Mouse (Mus musculus): Measurements from ENCODE around the gene Notch1. TPM values are rescaled to one million over a fixed set of nuclear protein-coding genes. Genes with fewer than 3 reads are reported as not detected.

The Notch1 gene
- total RNA-seq, 2 experiments from 2014 or later: 6.1 to 10.0 TPM

GRCm38 (mm10) chr2:26500599-26501370, 15.7 kb downstream of the Notch1 start:
- DNase-seq (ENCODE audit: low spot score): no peak

GRCm38 (mm10) chr2:26500027-26500598, 16.4 kb downstream of the Notch1 start:
- DNase-seq (ENCODE audit: low spot score): no peak

DNA sequence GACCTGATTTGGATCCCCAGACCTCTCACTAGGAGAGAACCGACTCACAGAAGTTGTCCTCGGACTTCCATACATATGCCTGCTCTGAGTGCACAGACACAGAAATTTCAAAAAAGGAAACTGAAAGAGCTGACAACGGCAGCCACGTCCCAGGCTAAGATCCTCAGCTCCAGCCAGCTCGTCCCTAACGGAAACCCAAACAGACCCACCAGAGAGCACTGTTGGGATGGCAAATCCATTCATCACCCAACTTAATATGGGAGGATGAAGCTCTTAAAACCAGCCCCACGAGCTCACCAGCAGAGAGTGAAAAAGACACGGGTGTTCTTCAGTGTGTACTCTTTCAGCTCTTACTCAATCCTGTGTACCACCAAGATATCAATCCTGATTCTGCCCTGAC, 17.8 kb downstream of the Notch1 start:
- DNase-seq (ENCODE audit: low spot score): no peak

DNA sequence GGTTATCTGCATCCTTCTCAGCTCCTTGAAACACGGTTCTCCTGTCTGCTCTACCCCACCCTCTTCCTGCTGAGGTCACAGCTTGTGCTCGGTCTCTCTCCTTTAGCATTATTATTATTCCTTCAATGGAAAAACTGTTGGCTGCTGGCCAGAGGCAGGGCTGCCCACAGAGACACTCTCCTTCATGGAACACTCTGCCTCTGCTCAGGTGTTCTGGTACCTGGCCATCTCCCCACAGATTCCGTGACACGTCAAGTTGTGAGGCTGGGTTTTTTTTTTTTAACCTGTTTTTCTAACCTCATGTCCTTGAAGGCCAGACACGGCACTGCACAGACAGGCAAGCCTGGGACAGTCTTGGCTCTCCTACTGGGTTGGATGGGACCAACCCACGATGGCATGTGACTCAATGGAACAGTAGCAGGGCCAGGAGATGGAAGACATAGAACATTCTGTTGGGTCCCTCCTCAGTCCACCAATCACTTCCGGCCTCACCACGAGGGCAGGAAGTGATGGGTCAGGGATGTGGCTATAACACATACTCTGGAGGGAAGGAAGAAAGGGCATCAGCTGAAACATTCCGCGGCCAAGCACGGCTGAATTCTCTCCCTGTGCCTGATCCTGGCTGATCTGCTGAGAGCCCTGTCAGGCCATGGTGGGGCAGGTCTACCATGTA, 18.5 kb downstream of the Notch1 start:
- DNase-seq (ENCODE audit: low spot score): no peak

GRCm38 (mm10) chr2:26496451-26496850, 20.0 kb downstream of the Notch1 start:
- DNase-seq (ENCODE audit: low spot score): no peak

- no peak for DNase-seq (ENCODE audit: low spot score)
Measured at GRCm38 (mm10) chr2:26495701-26496100, 20.8 kb downstream of the Notch1 start.

DNA sequence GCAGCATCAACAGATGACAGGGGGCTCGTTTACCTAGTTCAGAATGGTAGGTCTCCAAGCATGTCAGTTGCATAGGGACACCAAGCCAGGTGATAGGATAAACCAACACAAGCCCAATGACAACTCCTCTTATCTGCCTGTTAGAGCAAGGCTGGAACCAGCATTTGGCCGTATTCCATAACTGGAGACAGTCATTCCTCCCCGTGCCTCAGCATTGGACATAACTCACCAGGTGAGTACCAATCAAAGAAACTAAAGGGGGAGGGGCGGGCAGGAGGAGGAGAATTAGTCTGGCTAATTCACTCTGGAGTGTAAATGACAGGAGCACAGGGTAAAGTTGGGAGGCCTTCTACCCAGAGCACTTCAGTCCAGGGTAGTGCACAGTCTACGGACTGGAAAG, 21.5 kb downstream of the Notch1 start:
- no peak for DNase-seq (ENCODE audit: low spot score)

DNA sequence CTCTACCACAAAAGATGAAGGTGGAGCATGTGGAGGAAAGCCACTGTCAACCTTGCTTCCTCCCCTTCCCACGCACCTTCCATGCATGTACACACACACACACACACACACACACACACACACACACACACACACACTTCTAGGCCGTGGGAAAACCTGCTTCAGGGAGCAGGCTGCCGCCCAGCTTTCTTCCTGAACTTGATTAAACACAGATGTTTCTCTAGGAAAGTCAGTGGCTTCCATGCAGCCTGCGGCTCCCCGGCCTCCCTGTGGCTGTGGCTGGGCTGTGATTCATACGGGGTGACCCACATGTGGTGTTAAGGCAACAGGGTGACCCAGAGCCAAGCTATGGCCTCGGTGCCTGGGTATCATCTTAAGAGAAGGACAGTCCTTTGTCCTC, 22.1 kb downstream of the Notch1 start:
- no peak for DNase-seq (ENCODE audit: low spot score)

DNA sequence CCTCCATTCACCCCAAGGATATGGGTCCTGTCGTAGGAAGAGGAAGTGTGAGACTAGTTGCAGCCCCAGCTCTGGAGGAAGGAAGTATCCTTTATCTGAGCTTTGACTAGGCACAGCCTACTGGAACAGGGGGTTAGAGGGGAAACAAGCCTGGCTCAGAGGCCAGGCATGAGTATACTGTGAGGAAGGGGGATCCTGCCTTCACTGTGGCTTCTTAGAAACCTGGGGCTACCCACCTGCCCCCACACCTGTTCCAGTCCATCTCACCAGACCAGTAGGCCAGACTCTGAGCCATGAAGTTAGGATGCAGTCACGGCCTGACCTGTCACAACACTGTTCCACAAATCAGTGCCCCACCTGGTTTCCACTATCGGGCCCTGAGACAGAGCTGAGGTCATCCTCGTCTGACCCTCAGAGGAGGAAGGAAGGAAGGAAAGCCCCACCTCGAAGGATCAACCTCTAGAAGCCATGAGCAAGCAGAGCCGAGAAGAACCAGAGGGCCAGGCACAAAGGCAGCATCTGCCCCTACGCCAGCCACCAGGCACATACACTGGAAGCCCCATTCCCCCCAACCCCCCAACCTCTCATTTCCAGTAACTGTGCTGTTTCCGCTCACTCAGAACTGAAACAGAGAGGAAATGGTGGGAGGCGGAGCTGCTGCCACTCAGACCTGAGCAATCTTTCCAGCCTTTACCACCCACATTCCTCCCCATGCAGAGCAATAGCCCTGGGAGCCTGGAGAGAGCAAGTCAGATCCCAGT, 23.3 kb downstream of the Notch1 start:
- DNase-seq (ENCODE audit: low spot score): no peak

DNA sequence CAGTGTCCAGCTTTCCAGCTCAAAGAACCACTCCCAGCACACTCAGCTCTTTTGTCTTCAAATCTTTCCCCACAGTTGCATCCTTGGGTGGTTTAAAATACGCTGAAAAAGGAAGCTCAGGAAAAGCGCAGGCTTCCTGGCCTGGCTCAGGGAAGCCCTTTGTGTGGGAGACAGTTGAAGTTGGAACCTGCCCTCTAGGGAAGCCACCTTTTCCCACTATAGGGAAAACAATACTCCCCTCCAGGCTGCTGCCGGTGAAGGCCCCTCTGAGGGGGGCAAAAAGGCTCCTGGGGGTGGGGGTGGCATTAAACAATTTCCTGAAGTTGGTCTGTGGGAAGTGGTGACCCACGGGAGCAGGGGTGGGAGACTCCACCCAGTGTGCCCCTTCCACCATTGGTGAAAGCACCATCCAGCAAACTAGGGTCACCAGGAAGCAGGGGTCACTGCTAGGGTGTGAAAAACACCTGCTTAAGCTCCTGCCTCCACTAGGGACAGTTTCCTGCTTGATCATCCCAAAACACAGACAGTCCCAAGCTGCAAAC, 25.6 kb downstream of the Notch1 start:
- no peak for DNase-seq (ENCODE audit: low spot score)

- no peak for DNase-seq (ENCODE audit: low spot score)
Measured at GRCm38 (mm10) chr2:26488535-26489135, 27.8 kb downstream of the Notch1 start.

DNA sequence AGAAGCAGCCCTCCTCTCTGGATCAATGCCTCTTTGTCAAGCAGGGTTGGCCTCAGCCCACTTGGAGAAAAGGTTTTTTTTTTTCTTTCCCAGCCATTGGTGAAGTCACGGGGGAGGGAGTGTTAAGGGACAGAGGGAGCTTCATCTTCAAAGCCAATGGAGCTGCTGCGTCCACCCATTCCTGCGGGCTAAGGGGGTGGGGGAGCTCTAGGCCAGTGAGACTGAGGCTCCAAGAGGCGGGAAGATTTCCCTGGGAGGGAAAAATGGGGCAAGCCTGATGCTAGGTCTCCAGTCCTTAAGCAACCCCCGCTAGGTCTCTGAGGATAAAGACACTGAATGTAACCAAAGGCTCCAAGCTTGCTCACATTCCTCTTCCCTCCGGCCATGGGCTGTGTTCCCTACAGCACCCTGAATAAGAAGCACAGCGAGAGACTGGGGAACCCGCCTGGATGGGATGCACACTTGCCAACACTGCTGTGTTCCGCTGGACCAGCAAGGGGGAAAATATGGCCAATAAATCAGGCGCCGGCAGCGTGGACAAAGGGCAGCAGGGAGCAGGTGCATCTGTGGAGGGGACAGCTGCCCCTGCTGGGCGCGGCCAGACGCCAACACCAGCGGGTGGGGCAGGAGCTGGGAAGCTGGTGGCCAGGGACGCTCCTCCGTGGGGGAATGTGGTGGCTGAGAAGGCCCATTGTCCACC, 29.0 kb downstream of the Notch1 start:
- DNase-seq (ENCODE audit: low spot score): no peak

GRCm38 (mm10) chr2:26486835-26487321, 29.6 kb downstream of the Notch1 start:
- DNase-seq (ENCODE audit: low spot score): no peak

GRCm38 (mm10) chr2:26486264-26486810, 30.1 kb downstream of the Notch1 start:
- no peak for DNase-seq (ENCODE audit: low spot score)

DNA sequence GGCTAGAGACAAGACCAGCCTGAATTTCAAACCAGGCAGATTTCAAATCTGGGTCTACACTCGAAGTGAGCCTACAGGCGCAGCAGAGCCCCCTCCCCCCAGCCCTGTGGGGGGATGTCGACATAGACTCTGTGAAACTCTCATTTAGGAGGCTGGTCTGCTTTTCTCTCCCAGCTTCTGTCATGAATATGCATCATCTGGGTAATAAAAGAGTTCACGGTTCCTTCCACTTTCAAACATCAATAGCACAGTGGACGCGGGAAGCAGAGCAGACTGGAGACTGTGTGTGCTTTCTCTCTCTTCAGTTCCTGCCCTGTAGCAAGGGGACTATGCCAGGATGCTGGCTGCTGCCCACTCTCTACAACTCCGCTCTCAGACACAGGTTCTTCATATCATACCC, 30.8 kb downstream of the Notch1 start:
- DNase-seq (ENCODE audit: low spot score): no peak

- DNase-seq (ENCODE audit: low spot score): no peak
Measured at GRCm38 (mm10) chr2:26485278-26485677, 31.2 kb downstream of the Notch1 start.

- no peak for DNase-seq (ENCODE audit: low spot score)
Measured at GRCm38 (mm10) chr2:26484169-26484568, 32.3 kb downstream of the Notch1 start.

GRCm38 (mm10) chr2:26483230-26483869, 33.1 kb downstream of the Notch1 start:
- no peak for DNase-seq (ENCODE audit: low spot score)

DNA sequence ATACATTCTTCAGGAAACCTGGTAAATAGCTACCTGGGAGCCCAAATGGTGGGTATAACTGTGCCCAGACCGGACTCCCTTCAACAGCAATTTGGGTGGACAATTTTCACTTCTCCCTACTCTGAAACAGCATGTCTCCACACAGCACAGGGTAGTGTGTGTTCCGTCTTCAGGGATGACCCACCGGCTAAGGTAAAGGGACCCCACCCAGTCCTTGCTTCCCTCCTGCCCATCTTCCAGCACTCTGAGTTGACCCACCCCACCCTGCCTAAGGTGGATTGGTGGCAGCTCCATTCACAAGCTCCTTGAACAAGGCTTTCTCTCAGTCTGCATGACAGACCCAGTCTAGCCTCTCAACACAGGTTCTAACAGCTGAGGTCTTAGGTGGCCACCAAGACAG, 33.6 kb downstream of the Notch1 start:
- DNase-seq (ENCODE audit: low spot score): no peak

Data from gastrocnemius, adult 18-20 months (tissue).